Mouse (Mus musculus): ENCODE results near the gene Mtnr1b. TPM values are rescaled to one million over a fixed set of nuclear protein-coding genes. Genes with fewer than 3 reads are reported as not detected.

The Mtnr1b gene
- polyA plus RNA-seq, 1 experiment from 2014 or later: not detected

DNA sequence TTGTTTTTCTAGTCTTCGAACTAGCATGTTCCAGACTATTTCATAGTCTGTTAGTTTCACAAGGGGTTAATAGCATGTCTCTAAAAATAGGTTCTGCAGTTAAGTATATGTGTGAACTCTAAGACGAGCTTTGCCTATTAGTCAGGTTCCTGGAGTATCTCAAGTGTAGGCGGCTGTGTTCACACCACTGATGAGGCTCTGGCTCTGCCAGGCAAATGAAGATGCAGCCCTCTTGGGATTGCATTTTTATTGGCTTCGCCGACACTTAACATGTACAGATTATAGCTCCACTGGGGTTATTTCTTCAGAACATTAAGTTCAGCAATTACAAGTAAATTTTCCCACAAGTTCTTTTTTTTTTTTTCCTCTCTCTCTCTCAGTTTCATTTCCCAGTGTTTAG, 12.4 kb upstream of the Mtnr1b start:
- Histone ChIP-seq H3K9me3 (ENCODE audit: control insufficient read depth, low read depth, low read length) (no peaks in the 10 kb centered on the region), H3K9ac (replicated peaks; ENCODE audit: low read depth, low read length) (no peak overlapping the region), H3K27me3 (ENCODE audit: control insufficient read depth, insufficient read depth, low read length) (no peaks in the 10 kb centered on the region), H3K36me3 (ENCODE audit: control insufficient read depth, insufficient read depth, low read length) (no peaks in the 10 kb centered on the region), H3K27ac (ENCODE audit: low read length) (no peak overlapping the region), H3K4me3 (ENCODE audit: low read depth, low read length) (no peak overlapping the region), H3K4me2 (replicated peaks; ENCODE audit: low read depth, low read length) (no peak overlapping the region), H3K4me1 (ENCODE audit: control insufficient read depth, insufficient read depth, low read length) (no peaks in the 10 kb centered on the region)
- 73% methylated on average over 5 of the region's 5 CpGs for WGBS
- ATAC-seq (ENCODE audit: insufficient number of reproducible peaks, insufficient read depth, low FRiP score, low read depth): no peak

GRCm38 (mm10) chr9:15880754-15881153, 6.4 kb upstream of the Mtnr1b start:
- H3K27me3 ChIP-seq (ENCODE audit: control insufficient read depth, insufficient read depth, low read length): no peaks in the 10 kb centered on the region
- no peaks in the 10 kb centered on the region for H3K4me1 ChIP-seq (ENCODE audit: control insufficient read depth, insufficient read depth, low read length)
- H3K4me2 ChIP-seq (replicated peaks; ENCODE audit: low read depth, low read length): no peak overlapping the region
- H3K27ac ChIP-seq (ENCODE audit: low read length): no peak overlapping the region
- H3K9me3 ChIP-seq (ENCODE audit: control insufficient read depth, low read depth, low read length): no peaks in the 10 kb centered on the region
- H3K9ac ChIP-seq (replicated peaks; ENCODE audit: low read depth, low read length): no peak overlapping the region
- no peak for ATAC-seq (ENCODE audit: insufficient number of reproducible peaks, insufficient read depth, low FRiP score, low read depth)
- H3K4me3 ChIP-seq (ENCODE audit: low read depth, low read length): no peak overlapping the region
- H3K36me3 ChIP-seq (ENCODE audit: control insufficient read depth, insufficient read depth, low read length): no peaks in the 10 kb centered on the region

GRCm38 (mm10) chr9:15880160-15880603, 5.8 kb upstream of the Mtnr1b start:
- Histone ChIP-seq H3K36me3 (ENCODE audit: control insufficient read depth, insufficient read depth, low read length) (no peaks in the 10 kb centered on the region), H3K4me3 (ENCODE audit: low read depth, low read length) (no peak overlapping the region), H3K9me3 (ENCODE audit: control insufficient read depth, low read depth, low read length) (no peaks in the 10 kb centered on the region), H3K4me2 (replicated peaks; ENCODE audit: low read depth, low read length) (no peak overlapping the region), H3K9ac (replicated peaks; ENCODE audit: low read depth, low read length) (no peak overlapping the region), H3K4me1 (ENCODE audit: control insufficient read depth, insufficient read depth, low read length) (no peaks in the 10 kb centered on the region), H3K27me3 (ENCODE audit: control insufficient read depth, insufficient read depth, low read length) (no peaks in the 10 kb centered on the region), H3K27ac (ENCODE audit: low read length) (no peak overlapping the region)
- ATAC-seq (ENCODE audit: insufficient number of reproducible peaks, insufficient read depth, low FRiP score, low read depth): no peak
- WGBS: 25% methylated on average over 3 of the region's 3 CpGs

- Histone ChIP-seq H3K9ac (replicated peaks; ENCODE audit: low read depth, low read length) (no peak overlapping the region), H3K36me3 (ENCODE audit: control insufficient read depth, insufficient read depth, low read length) (no peaks in the 10 kb centered on the region), H3K4me2 (replicated peaks; ENCODE audit: low read depth, low read length) (no peak overlapping the region), H3K27me3 (ENCODE audit: control insufficient read depth, insufficient read depth, low read length) (no peaks in the 10 kb centered on the region), H3K9me3 (ENCODE audit: control insufficient read depth, low read depth, low read length) (no peaks in the 10 kb centered on the region), H3K4me1 (ENCODE audit: control insufficient read depth, insufficient read depth, low read length) (no peaks in the 10 kb centered on the region), H3K4me3 (ENCODE audit: low read depth, low read length) (no peak overlapping the region), H3K27ac (ENCODE audit: low read length) (no peak overlapping the region)
- no peak for ATAC-seq (ENCODE audit: insufficient number of reproducible peaks, insufficient read depth, low FRiP score, low read depth)
- WGBS: 38% methylated on average over 4 of the region's 4 CpGs
Measured at GRCm38 (mm10) chr9:15870013-15870412, 4.3 kb downstream of the Mtnr1b start.

GRCm38 (mm10) chr9:15869456-15869855, 4.9 kb downstream of the Mtnr1b start:
- Histone ChIP-seq H3K4me3 (ENCODE audit: low read depth, low read length) (no peak overlapping the region), H3K4me2 (replicated peaks; ENCODE audit: low read depth, low read length) (no peak overlapping the region), H3K36me3 (ENCODE audit: control insufficient read depth, insufficient read depth, low read length) (no peaks in the 10 kb centered on the region), H3K9me3 (ENCODE audit: control insufficient read depth, low read depth, low read length) (no peaks in the 10 kb centered on the region), H3K9ac (replicated peaks; ENCODE audit: low read depth, low read length) (no peak overlapping the region), H3K4me1 (ENCODE audit: control insufficient read depth, insufficient read depth, low read length) (no peaks in the 10 kb centered on the region), H3K27me3 (ENCODE audit: control insufficient read depth, insufficient read depth, low read length) (no peaks in the 10 kb centered on the region), H3K27ac (ENCODE audit: low read length) (no peak overlapping the region)
- ATAC-seq (ENCODE audit: insufficient number of reproducible peaks, insufficient read depth, low FRiP score, low read depth): no peak
- WGBS: 67% methylated on average over 4 of the region's 4 CpGs

- 71% methylated on average over 10 of the region's 10 CpGs for WGBS
- H3K4me1 ChIP-seq (ENCODE audit: control insufficient read depth, insufficient read depth, low read length): no peaks in the 10 kb centered on the region
- H3K9me3 ChIP-seq (ENCODE audit: control insufficient read depth, low read depth, low read length): no peaks in the 10 kb centered on the region
- no peaks in the 10 kb centered on the region for H3K36me3 ChIP-seq (ENCODE audit: control insufficient read depth, insufficient read depth, low read length)
- ATAC-seq (ENCODE audit: insufficient number of reproducible peaks, insufficient read depth, low FRiP score, low read depth): no peak
- H3K4me2 ChIP-seq (replicated peaks; ENCODE audit: low read depth, low read length): no peak overlapping the region
- H3K4me3 ChIP-seq (ENCODE audit: low read depth, low read length): no peak overlapping the region
- no peaks in the 10 kb centered on the region for H3K27me3 ChIP-seq (ENCODE audit: control insufficient read depth, insufficient read depth, low read length)
- no peak overlapping the region for H3K9ac ChIP-seq (replicated peaks; ENCODE audit: low read depth, low read length)
- H3K27ac ChIP-seq (ENCODE audit: low read length): no peak overlapping the region
Measured at GRCm38 (mm10) chr9:15866280-15867072, 7.9 kb downstream of the Mtnr1b start.

- WGBS: 72% methylated on average over 5 of the region's 5 CpGs
- ATAC-seq (ENCODE audit: insufficient number of reproducible peaks, insufficient read depth, low FRiP score, low read depth): no peak
Measured at GRCm38 (mm10) chr9:15861402-15861801, 13.0 kb downstream of the Mtnr1b start.

GRCm38 (mm10) chr9:15850749-15851148, 23.6 kb downstream of the Mtnr1b start:
- no peaks in the 10 kb centered on the region for H3K4me1 ChIP-seq (ENCODE audit: control insufficient read depth, insufficient read depth, low read length)
- no peak overlapping the region for H3K9ac ChIP-seq (replicated peaks; ENCODE audit: low read depth, low read length)
- H3K27ac ChIP-seq (ENCODE audit: low read length): no peak overlapping the region
- no peaks in the 10 kb centered on the region for H3K27me3 ChIP-seq (ENCODE audit: control insufficient read depth, insufficient read depth, low read length)
- no peak overlapping the region for H3K4me3 ChIP-seq (ENCODE audit: low read depth, low read length)
- H3K9me3 ChIP-seq (ENCODE audit: control insufficient read depth, low read depth, low read length): no peaks in the 10 kb centered on the region
- no peaks in the 10 kb centered on the region for H3K36me3 ChIP-seq (ENCODE audit: control insufficient read depth, insufficient read depth, low read length)
- H3K4me2 ChIP-seq (replicated peaks; ENCODE audit: low read depth, low read length): no peak overlapping the region
- ATAC-seq (ENCODE audit: insufficient number of reproducible peaks, insufficient read depth, low FRiP score, low read depth): no peak

More at GRCm38 (mm10) chr9:15861402-15861801, 13.0 kb downstream of the Mtnr1b start:
- no peak overlapping the region for H3K4me2 ChIP-seq (replicated peaks; ENCODE audit: low read depth, low read length)
- no peaks in the 10 kb centered on the region for H3K4me1 ChIP-seq (ENCODE audit: control insufficient read depth, insufficient read depth, low read length)
- no peaks in the 10 kb centered on the region for H3K9me3 ChIP-seq (ENCODE audit: control insufficient read depth, low read depth, low read length)
- H3K4me3 ChIP-seq (ENCODE audit: low read depth, low read length): no peak overlapping the region
- H3K36me3 ChIP-seq (ENCODE audit: control insufficient read depth, insufficient read depth, low read length): no peaks in the 10 kb centered on the region
- no peak overlapping the region for H3K9ac ChIP-seq (replicated peaks; ENCODE audit: low read depth, low read length)
- H3K27ac ChIP-seq (ENCODE audit: low read length): no peak overlapping the region
- no peaks in the 10 kb centered on the region for H3K27me3 ChIP-seq (ENCODE audit: control insufficient read depth, insufficient read depth, low read length)

DNA sequence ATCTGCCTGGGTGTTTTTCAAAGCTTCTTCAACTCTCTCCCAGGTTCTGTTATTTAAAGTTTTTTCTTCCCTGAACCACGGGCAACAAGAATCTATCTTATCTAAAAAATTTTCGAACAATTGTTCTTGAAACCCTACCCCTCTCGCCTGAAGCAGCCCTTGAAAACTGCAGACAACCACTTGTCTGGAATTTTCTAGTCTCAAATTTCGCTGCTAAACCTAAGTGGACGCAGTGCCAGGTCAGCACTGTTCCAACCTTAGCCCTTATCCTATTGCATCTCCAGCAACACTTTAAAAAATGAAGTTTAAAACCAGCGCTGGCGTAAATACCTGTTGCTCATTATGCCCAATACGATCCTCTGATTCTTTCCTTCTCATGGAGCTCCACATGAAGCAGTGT, 29.0 kb downstream of the Mtnr1b start:
- no peaks in the 10 kb centered on the region for H3K9me3 ChIP-seq (ENCODE audit: control insufficient read depth, low read depth, low read length)
- no peaks in the 10 kb centered on the region for H3K27me3 ChIP-seq (ENCODE audit: control insufficient read depth, insufficient read depth, low read length)
- H3K9ac ChIP-seq (replicated peaks; ENCODE audit: low read depth, low read length): no peak overlapping the region
- H3K27ac ChIP-seq (ENCODE audit: low read length): no peak overlapping the region
- 72% methylated on average over 8 of the region's 8 CpGs for WGBS
- no peak overlapping the region for H3K4me3 ChIP-seq (ENCODE audit: low read depth, low read length)
- no peak for ATAC-seq (ENCODE audit: insufficient number of reproducible peaks, insufficient read depth, low FRiP score, low read depth)
- no peak overlapping the region for H3K4me2 ChIP-seq (replicated peaks; ENCODE audit: low read depth, low read length)
- no peaks in the 10 kb centered on the region for H3K36me3 ChIP-seq (ENCODE audit: control insufficient read depth, insufficient read depth, low read length)
- no peaks in the 10 kb centered on the region for H3K4me1 ChIP-seq (ENCODE audit: control insufficient read depth, insufficient read depth, low read length)

Measured in stomach, embryonic 14.5 days (tissue).